Mouse (Mus musculus) thymus, postnatal 36 days (tissue): Measurements from ENCODE around the gene Vps33b.
"Not testable (repeated sequence)": the region's sequence is repeated elsewhere in the genome, so short reads cannot be mapped to it uniquely, and the experiment has no call there.

Experiments used
- DNase-seq, 2 experiments: peaks; one replicate each; pipeline ENCODE4 v3.0.0; 2022; ENCODE audit warnings: mixed read lengths in 2 of 2

Vps33b gene

DNA sequence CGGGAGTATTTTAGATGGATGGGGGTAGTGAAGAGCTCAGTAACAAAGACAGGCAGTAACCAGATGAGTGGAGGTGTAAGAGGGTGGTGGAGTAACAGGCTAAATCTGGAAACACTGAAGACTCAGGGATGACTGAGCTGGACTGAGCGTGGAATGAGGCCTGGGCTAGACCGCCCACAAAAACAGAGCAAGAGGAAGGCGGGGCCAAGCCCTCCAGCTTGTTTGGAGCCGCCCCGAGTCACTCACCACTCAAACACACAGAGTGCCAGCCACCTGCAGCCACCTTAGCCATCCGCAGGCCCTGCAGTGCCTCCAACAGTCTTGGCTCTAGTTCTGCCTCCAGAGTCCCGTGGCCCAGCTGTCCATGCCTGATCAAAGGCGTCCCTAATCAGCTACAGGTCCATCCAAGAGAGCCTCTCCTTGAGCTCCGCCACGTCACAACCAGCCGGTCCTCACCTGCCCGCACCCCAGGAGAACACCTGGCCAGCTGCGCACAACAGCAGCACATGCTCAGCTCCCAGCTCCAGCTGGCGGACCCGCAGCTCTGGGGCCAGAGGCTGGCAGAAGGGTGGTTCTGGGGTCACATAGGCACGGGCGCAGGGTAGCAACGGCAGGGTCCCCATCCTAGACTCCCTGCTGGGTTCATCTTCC lies 50.5 kb downstream of the Vps33b start:
- DNase-seq = no peak

DNA sequence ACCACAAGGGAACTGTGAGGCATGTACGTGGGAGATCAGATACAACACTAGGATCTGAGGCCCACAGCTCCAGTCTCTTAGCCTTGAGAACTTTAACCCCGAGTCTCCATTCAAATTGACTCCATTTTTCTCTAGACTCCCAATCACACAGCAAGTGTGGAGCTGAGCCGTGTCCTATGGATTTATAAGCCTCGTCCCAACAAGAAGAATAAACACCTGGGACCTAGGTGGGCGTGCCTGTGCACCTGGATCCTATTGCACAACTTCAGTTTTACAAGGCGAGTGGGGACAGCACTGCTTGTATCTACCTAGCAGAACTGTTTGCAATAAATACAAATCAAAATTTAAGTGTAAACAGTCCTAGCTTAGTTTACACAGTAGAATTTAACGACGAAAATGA lies 53.9 kb downstream of the Vps33b start:
- no peak for DNase-seq

DNA sequence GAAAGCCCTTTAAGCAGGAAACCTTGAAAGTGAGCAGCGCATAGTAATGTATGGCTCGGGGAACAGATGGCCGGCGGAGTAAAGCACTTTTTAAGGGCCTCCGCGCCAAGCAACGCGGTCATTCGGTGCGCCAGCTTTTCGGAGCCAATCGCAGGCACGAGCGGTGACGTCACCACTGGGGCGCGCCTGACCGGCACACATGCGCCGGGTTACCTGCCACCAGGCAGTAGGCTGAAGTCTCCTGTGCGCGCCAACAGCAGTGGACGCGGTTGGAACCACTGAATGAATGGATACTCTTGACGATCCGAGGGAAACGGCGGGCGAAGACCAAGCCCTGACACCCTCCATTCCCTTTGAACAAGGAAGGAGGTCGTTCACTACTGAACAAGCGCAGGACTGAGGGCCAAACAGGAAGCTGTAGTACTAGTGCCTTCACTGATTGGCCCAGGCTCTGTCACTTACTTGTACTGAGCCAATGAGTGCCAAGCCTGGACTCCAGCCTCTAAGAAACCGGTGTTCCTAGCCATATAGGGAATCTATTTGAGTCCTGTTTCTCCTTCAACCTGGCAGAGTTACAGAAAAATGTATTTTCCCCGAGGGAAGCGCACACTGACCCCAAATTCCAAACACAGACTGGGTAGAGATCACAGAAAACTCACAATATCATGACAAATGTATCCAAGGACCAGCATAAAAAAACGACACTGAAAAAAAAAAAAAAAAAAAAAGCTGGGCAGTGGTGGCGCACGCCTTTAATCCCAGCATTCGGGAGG lies 54.8 kb downstream of the Vps33b start, which contains the start of gene Rccd1:
Rccd1 (minus strand) TSS at position 412 of the 773 bp plus-strand sequence.
- DNase-seq = peak; percentile 90

- DNase-seq = not testable (repeated sequence)
Observed at GRCm38 (mm10) chr7:80324816-80325119, 55.3 kb downstream of the Vps33b start.

GRCm38 (mm10) chr7:80325292-80325868 lies 55.9 kb downstream of the Vps33b start:
- no peak for DNase-seq

GRCm38 (mm10) chr7:80326076-80326475 lies 56.6 kb downstream of the Vps33b start:
- DNase-seq = no peak

GRCm38 (mm10) chr7:80330278-80330677 lies 60.8 kb downstream of the Vps33b start:
- no peak for DNase-seq

DNA sequence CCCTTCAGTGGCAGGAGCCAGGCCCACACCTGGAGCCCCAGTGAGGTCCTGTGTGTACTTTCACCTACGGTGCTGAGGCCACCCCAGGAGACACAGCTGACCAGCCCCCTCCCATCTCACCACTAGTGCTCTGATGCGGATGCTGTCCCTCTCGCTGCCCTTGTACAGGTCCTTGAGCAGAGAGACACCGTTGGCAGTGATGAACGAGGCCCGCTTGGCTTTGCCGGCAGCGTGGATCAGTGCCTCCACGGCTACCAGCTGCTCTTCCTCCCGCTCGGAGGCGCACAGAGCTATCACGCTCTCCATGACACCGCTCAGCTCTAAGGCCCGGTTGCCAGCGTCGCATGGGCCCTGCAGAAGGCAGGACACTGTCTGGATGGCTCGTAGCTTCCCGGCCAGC lies 62.0 kb downstream of the Vps33b start:
- no peak for DNase-seq

DNA sequence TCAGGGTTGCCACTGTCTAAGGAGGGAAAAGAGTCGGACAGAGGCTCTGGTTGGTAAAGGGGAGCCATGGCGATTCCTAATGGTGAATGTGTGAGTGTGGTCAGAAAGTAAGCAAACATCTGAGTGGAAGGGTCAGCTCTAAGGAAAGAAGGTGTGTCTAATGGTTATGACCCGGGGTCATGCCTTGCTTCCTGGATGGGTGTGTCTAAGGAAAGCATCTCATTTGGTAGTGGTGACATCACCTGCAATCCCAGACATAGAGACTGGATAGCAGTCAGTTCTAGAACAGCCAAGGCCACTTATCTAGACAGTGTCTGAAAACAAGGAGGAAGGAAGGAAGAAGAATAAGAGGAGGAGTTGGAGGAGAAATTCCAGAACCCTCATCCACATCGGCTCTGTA lies 65.4 kb downstream of the Vps33b start:
- no peak for DNase-seq

DNA sequence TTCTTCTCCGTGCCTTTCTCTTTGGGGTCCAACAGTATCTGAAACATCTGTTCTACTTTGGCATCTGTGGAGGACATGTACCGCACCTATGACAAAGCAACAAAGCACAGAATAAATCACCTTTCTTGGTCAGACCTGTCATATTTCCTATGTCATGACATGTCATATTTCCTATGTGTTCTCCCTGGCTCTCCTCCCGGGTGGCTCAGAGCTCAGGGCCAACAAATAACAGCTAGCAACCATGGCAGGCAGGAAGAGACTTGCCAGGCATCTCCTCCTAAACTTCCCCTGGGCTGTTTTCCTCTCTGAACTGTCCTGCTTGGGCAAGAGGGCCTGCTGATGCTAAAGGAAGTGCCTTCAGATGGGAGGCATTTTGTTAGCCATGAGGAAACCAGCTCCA lies 67.5 kb downstream of the Vps33b start:
- DNase-seq = no peak

DNA sequence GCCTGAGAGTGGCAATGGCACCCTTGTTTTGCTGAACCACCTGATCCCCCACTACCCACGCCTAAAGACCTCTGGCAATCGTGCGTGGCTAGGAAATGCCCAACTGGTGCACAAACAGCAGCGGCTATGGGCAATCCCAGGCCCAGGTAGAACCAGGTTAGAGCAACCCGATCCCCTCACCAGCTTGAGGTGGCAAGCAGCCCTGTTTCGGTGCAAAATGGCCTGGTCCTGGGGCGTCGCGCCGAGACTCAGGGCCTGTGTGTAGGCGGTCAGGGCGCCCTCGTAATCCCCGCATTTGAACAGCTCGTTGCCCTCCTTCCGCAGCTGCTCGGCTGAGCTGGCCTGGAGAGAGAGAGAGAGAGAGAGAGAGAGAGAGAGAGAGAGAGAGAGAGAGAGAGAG lies 69.9 kb downstream of the Vps33b start:
- peak; percentile 36 to 51 for DNase-seq

DNA sequence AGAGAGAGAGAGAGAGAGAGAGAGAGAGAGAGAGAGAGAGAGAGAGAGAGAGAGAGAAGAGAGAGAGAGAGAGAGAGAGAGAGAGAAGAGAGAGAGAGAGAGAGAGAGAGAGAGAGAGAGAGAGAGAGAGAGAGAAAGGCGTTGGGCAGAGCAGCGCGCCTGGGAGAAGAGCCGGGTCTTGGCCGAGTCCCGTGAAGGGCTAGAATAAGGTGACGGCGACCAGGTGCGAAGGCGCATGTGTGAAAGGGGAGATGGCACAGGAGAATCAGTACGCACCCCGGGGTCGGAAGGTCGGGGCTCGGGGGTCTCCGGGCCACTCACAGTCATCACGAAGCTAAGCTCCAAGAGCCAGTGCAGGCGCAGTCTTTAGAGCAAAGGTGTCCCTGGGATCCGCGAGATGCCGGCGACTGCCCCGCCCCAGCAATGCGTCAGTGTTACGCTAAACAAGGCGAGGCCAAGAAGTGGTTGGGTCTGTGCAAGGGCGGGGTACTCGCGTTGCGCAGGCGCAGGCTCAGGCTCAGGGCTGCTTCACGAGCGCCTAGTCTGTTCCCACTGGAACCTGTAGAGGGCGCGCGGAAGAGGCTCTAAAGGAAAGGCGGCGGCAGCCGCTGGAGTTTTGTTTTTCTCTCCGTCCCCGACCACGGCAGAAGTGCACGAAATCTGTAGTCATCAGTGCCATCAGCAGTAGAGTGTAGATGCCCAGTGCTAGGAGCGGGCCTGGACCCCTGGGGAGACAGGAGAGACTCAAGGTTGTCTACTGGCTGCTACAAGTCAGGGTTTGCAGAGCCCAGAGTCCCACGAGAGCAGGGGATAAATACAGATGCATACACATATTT lies 70.6 kb downstream of the Vps33b start:
- DNase-seq = peak; percentile 98

DNA sequence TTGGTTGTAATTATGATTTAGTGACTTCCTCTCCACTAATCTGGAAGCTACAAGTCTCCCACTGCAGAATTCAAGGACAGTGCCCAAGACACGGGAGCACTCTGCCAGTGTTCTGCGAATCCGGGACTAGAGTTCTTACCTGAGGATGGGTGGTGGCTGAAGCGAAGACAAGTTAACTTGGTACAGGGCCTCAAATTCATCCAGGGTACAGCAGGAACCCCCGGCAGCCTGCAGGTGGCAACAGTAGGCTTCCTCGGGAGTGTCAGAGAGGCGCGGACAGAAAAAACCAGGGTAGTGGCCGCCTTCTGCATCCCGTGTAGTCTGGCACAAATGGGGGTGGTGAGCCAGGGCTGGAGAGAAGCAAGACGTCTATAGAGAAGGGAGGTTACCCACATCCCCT lies 71.3 kb downstream of the Vps33b start, which contains the start of gene Unc45a:
Unc45a (minus strand) TSS at position 213 of the 400 bp plus-strand sequence.
- DNase-seq = peak; percentile 83 to 86
